Mouse (Mus musculus) myocyte (in vitro differentiated cells): ENCODE data around the gene Cpne4. TPM values are rescaled to one million over a fixed set of nuclear protein-coding genes. Genes with fewer than 3 reads are reported as not detected.

Experiments used
- H3K27me3 ChIP-seq: one replicate; pipeline ENCODE4 v1.6.1; 2011; ENCODE audit not compliant: control insufficient read depth, insufficient read depth, insufficient read length
- H3K36me3 ChIP-seq: one replicate; pipeline ENCODE4 v1.6.1; 2011; ENCODE audit not compliant: control insufficient read depth, insufficient read depth
- H3K4me2 ChIP-seq: one replicate; pipeline ENCODE4 v1.6.1; 2011; ENCODE audit warnings: low read depth, control low read depth
- H3K4me3 ChIP-seq: one replicate; pipeline ENCODE4 v1.5.1; 2011; ENCODE audit warnings: mild to moderate bottlenecking, control low read depth, moderate library complexity
- H3K79me2 ChIP-seq: one replicate; pipeline ENCODE4 v1.6.1; 2011; ENCODE audit not compliant: control insufficient read depth, insufficient read depth
- H3ac ChIP-seq: one replicate; pipeline ENCODE4 v1.6.1; 2011; ENCODE audit not compliant: control insufficient read depth, insufficient read length
- CEBPB ChIP-seq: IDR thresholded peaks from 2 replicates; pipeline ENCODE4 v1.6.1; 2011; ENCODE audit warnings: mild to moderate bottlenecking, moderate library complexity; ENCODE audit not compliant: poor library complexity, insufficient read depth, severe bottlenecking
- E2F4 ChIP-seq: IDR thresholded peaks from one replicate; pipeline ENCODE4 v1.6.1; 2011; ENCODE audit warnings: mild to moderate bottlenecking, control low read depth, moderate library complexity; ENCODE audit not compliant: insufficient read depth
- MAX ChIP-seq: IDR thresholded peaks from one replicate; pipeline ENCODE4 v1.6.1; 2011; ENCODE audit warnings: low read depth, mild to moderate bottlenecking, control low read depth
- MYOD1 ChIP-seq, 3 experiments: IDR thresholded peaks; one replicate each; pipeline ENCODE4 v1.6.1; 2011; ENCODE audit warnings: control low read depth in 2 of 3, low read depth in 2 of 3, mild to moderate bottlenecking in 2 of 3, moderate library complexity in 1 of 3; ENCODE audit not compliant: insufficient read length in 2 of 3, control insufficient read depth in 1 of 3
- MYOG ChIP-seq, 3 experiments: IDR thresholded peaks; one replicate each; pipeline ENCODE4 v1.6.1; 2011; ENCODE audit warnings: control low read depth in 2 of 3, low read depth in 2 of 3, mild to moderate bottlenecking in 2 of 3; ENCODE audit not compliant: insufficient read length in 2 of 3, control insufficient read depth in 1 of 3, insufficient read depth in 1 of 3
- POLR2A ChIP-seq: IDR thresholded peaks from one replicate; pipeline ENCODE4 v1.6.1; 2011; ENCODE audit warnings: low read depth, mild to moderate bottlenecking, control low read depth, moderate library complexity; ENCODE audit not compliant: insufficient read length
- POLR2AphosphoS2 ChIP-seq: IDR thresholded peaks from one replicate; pipeline ENCODE4 v1.6.1; 2011; ENCODE audit warnings: low read depth, control low read depth; ENCODE audit not compliant: insufficient read length
- REST ChIP-seq: IDR thresholded peaks from one replicate; pipeline ENCODE4 v1.6.1; 2011; ENCODE audit warnings: mild to moderate bottlenecking, control low read depth, moderate library complexity; ENCODE audit not compliant: insufficient read depth, insufficient read length
- SRF ChIP-seq: IDR thresholded peaks from one replicate; pipeline ENCODE4 v1.6.1; 2011; ENCODE audit warnings: low read depth; ENCODE audit not compliant: control insufficient read depth, insufficient read length
- TCF12 ChIP-seq: IDR thresholded peaks from one replicate; pipeline ENCODE4 v1.6.1; 2011; ENCODE audit warnings: mild to moderate bottlenecking, control low read depth; ENCODE audit not compliant: poor library complexity, insufficient read depth, severe bottlenecking
- TCF3 ChIP-seq: IDR thresholded peaks from one replicate; pipeline ENCODE4 v1.6.1; 2011; ENCODE audit warnings: low read depth, control low read depth; ENCODE audit not compliant: insufficient read length
- USF1 ChIP-seq: IDR thresholded peaks from one replicate; pipeline ENCODE4 v1.6.1; 2011; ENCODE audit warnings: low read depth, mild to moderate bottlenecking, control low read depth, moderate library complexity
- polyA plus RNA-seq: library from polyadenylated mRNA; unstranded; fragments of >200 nt; fragmentation: generic; extraction: Trizol; gene quantifications from one replicate; pipeline ENCODE4 v1.2.1, GENCODE M21; 2012; ENCODE audit warnings: missing spikeins

Cpne4 gene
- polyA plus RNA-seq, 1 experiment, result not detected

DNA sequence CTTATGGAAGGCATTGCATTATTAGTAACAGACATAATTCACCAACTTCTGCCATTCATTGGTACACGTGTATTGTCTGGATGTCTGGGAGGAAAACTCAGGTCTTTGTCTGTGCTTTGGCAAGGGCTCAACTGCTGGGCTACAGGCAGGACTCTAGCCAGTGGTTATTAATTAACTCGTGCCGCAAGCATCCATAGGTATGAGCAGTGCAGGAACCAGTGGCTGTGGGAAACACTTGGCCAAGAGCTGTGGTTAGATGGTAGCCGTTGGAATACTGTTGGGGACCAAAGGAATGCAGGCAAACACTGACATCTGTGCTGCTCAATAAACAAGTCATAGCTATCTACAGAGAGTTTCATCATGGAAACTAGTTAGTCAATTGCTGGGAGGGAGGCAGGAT, 76.5 kb downstream of the Cpne4 start:
- H3K4me3 ChIP-seq, result no peak overlapping the region
- H3K4me2 ChIP-seq, result no peak overlapping the region
- no peaks in the 10 kb centered on the region for H3K79me2 ChIP-seq
- TF ChIP-seq POLR2AphosphoS2 (no peak), TCF3 (no peak), POLR2A (no peak), TCF12 (no peak), MYOG (IDR thresholded peaks at IDR 0.05; ENCODE audit: control insufficient read depth in 1 of 3, insufficient read depth in 1 of 3, insufficient read length in 2 of 3, low read depth in 2 of 3) (no peak), REST (no peak), MAX (no peak), E2F4 (no peak)
- H3K27me3 ChIP-seq, result no peaks in the 10 kb centered on the region
- no peaks in the 10 kb centered on the region for H3K36me3 ChIP-seq
- no peak overlapping the region for H3ac ChIP-seq

DNA sequence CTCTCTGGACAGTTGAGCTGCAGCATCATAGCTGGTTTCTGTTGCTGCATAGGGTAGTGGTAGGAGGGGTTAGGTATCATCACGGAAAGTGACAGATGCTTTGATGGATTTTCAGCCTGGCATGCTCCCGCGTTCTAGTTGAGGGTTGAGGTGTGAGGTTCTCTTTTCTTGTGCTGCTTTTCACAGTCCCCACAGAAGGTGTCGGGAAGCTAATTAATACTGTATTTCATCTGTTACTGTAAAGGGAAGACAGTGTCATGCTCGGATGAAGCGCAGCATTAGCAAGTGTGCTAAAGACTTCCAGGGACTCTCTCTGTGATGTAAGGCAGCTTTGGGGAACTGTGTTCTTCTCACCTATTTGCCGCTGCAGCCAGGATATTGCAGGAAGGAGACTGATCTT, 80.7 kb downstream of the Cpne4 start:
- no peaks in the 10 kb centered on the region for H3K27me3 ChIP-seq

DNA sequence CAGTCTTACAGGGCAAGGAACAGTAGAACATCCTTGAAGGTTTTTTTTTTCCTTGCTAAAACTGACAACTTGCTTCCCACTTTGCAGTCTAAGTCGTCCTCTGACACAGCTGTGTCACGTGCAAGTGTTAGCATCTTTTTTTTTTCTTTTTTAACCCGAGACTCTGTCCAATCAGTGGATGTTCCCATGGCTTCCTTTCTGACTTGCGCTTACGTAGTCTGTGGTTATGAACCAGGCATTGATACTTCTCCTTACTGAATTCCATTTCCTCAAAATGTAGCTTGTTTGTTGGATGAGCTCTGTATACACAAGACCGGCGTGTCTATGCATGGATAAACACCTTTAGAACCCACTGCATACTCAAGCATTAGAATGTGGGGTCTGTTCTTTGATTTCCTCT, 82.2 kb downstream of the Cpne4 start:
- Histone ChIP-seq H3ac (no peak overlapping the region), H3K79me2 (no peaks in the 10 kb centered on the region), H3K36me3 (no peaks in the 10 kb centered on the region), H3K4me3 (no peak overlapping the region), H3K27me3 (no peaks in the 10 kb centered on the region), H3K4me2 (no peak overlapping the region)
- no peak for TF ChIP-seq TCF3
- no peak for TF ChIP-seq TCF12
- no peak for TF ChIP-seq REST
- no peak for TF ChIP-seq E2F4
- no peak for TF ChIP-seq MYOD1 (IDR thresholded peaks at IDR 0.05; ENCODE audit: control insufficient read depth in 1 of 3, insufficient read length in 2 of 3, low read depth in 2 of 3)
- TF ChIP-seq MYOG (IDR thresholded peaks at IDR 0.05; ENCODE audit: control insufficient read depth in 1 of 3, insufficient read depth in 1 of 3, insufficient read length in 2 of 3, low read depth in 2 of 3), result no peak

More for the DNA sequence above, 80.7 kb downstream of the Cpne4 start:
- TF ChIP-seq POLR2AphosphoS2, result no peak
- no peak for TF ChIP-seq MYOG (IDR thresholded peaks at IDR 0.05; ENCODE audit: control insufficient read depth in 1 of 3, insufficient read depth in 1 of 3, insufficient read length in 2 of 3, low read depth in 2 of 3)
- no peak for TF ChIP-seq SRF
- TF ChIP-seq E2F4, result no peak
- TF ChIP-seq TCF3, result no peak
- TF ChIP-seq MYOD1 (IDR thresholded peaks at IDR 0.05; ENCODE audit: control insufficient read depth in 1 of 3, insufficient read length in 2 of 3, low read depth in 2 of 3), result no peak
- no peak for TF ChIP-seq TCF12
- TF ChIP-seq USF1, result no peak
- no peak for TF ChIP-seq CEBPB
- TF ChIP-seq REST, result no peak
- TF ChIP-seq MAX, result no peak
- TF ChIP-seq POLR2A, result no peak
- no peaks in the 10 kb centered on the region for H3K36me3 ChIP-seq
- H3ac ChIP-seq, result no peak overlapping the region
- H3K4me2 ChIP-seq, result no peak overlapping the region
- H3K4me3 ChIP-seq, result no peak overlapping the region
- H3K79me2 ChIP-seq, result no peaks in the 10 kb centered on the region

DNA sequence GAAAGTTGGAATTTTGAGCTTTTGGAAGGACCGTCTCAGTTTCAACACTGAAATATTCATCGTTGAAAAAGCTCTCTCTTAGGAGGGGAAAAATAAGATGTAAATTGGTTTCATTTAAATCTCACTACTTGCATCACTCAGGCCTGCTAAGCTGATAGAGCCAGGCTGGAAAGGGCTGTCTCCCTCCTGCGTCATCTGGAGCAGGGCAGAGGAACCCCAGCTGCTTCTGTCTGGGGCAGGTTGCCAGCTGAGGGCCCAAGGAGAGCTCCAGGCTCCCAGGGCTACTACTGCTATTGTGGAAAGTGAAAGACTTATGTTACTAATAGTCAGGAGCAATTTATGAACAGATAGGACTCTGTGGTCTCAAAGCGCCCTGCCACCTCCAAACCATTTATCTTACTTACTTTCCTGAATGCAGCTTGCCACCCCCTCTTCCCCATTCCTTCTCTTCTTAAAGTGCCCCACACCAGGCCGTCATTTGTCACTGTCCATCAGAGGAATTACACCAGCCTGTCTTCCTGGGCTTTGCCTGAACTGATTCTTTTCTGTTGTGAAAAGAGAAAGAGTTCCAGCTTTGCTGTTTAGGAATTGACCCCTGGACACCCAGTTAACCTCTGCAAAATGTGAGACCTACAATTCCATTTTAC, 99.4 kb downstream of the Cpne4 start:
- Histone ChIP-seq H3K27me3 (no peaks in the 10 kb centered on the region), H3K36me3 (no peaks in the 10 kb centered on the region), H3K4me2 (no peak overlapping the region), H3K79me2 (no peaks in the 10 kb centered on the region), H3K4me3 (no peak overlapping the region), H3ac (no peak overlapping the region)
- no peak for TF ChIP-seq MYOG (IDR thresholded peaks at IDR 0.05; ENCODE audit: control insufficient read depth in 1 of 3, insufficient read depth in 1 of 3, insufficient read length in 2 of 3, low read depth in 2 of 3)
- no peak for TF ChIP-seq MAX
- TF ChIP-seq MYOD1 (IDR thresholded peaks at IDR 0.05; ENCODE audit: control insufficient read depth in 1 of 3, insufficient read length in 2 of 3, low read depth in 2 of 3), result no peak
- no peak for TF ChIP-seq CEBPB
- no peak for TF ChIP-seq SRF
- TF ChIP-seq POLR2AphosphoS2, result no peak
- TF ChIP-seq TCF12, result no peak
- no peak for TF ChIP-seq E2F4
- TF ChIP-seq REST, result no peak
- no peak for TF ChIP-seq POLR2A
- no peak for TF ChIP-seq USF1
- TF ChIP-seq TCF3, result no peak

DNA sequence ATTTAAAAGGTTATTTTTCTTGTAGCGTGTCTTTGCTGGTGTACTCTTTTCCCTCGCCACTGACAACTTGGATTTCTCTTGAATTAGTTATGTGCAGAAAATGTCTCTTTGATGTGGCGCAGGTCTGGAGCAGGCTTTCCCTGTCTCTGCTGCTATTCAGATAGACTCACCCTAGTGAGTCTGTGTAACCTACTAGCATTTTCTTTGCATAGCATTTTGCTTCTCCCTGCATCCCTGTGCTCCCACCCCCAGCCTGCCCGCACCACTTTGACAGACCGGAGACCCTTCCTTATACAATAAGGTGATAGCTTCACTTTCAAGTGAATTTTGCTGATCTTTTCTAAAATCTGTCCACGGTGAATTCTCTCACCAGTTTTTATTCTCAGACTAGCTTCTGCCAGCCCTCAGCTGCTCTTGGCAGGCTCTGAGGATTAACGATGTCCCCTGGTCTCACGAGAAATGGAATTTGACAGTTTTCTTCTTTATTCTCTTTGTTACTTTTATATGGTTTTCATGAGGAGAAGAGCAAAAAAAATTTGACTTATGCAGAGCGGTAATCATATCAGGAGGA, 105.7 kb downstream of the Cpne4 start:
- Histone ChIP-seq H3K4me2 (no peak overlapping the region), H3K4me3 (no peak overlapping the region), H3K79me2 (no peaks in the 10 kb centered on the region), H3K36me3 (no peaks in the 10 kb centered on the region), H3ac (no peak overlapping the region), H3K27me3 (no peaks in the 10 kb centered on the region)
- TF ChIP-seq USF1 (no peak), POLR2A (no peak), REST (no peak), MYOD1 (IDR thresholded peaks at IDR 0.05; ENCODE audit: control insufficient read depth in 1 of 3, insufficient read length in 2 of 3, low read depth in 2 of 3) (no peak), MYOG (IDR thresholded peaks at IDR 0.05; ENCODE audit: control insufficient read depth in 1 of 3, insufficient read depth in 1 of 3, insufficient read length in 2 of 3, low read depth in 2 of 3) (no peak), POLR2AphosphoS2 (no peak), MAX (no peak), SRF (no peak), TCF12 (no peak)
